Mouse (Mus musculus) MEL (cell line): ENCODE results near the gene Dnajb14.

ENCODE experiments used
- E2F4 ChIP-seq: IDR thresholded peaks from 2 replicates; pipeline ENCODE4 v1.6.1; 2011; ENCODE audit warnings: low read depth, low read length, improper control_type of control experiment, borderline replicate concordance
- MAX ChIP-seq: IDR thresholded peaks from 2 replicates; pipeline ENCODE4 v1.6.1; 2011; ENCODE audit warnings: low read length, improper control_type of control experiment
- TAL1 ChIP-seq: IDR thresholded peaks from 2 replicates; pipeline ENCODE4 v1.6.1; 2012; ENCODE audit warnings: mild to moderate bottlenecking, inconsistent platforms, low read length, moderate library complexity, mixed read lengths

DNA sequence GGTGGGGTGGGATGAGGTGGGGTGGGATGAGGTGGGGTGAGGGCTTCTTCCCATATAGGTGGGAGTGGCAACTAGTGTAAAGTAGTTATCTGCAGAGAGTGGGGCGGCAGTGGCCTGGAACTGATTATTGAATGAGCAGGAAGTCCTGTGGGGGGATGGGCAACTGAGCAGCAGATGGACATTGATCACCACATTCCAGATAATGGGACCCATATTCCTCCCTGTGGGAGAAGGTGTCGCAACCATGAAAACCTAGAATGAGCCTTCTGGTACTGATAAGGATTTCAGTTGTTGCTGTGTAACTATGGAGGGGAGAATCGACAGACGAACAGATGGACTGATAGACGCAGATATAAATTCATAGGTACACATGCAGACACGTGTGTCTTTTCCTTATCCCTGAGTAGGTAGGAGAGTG, 76.3 kb downstream of the Dnajb14 start:
- TF ChIP-seq TAL1: peak; percentile 73
- no peak for TF ChIP-seq MAX
- TF ChIP-seq E2F4: no peak
